Mouse (Mus musculus) erythroblast, embryonic 14.5 days (primary cell): ENCODE measurements around the gene Adgb.

Experiments used
- GATA1 ChIP-seq: IDR thresholded peaks from 2 replicates; pipeline ENCODE4 v1.6.1; 2012; ENCODE audit warnings: low read length, inconsistent platforms, mixed read lengths
- TAL1 ChIP-seq: IDR thresholded peaks from 3 replicates; pipeline ENCODE4 v1.6.1; 2012; ENCODE audit warnings: low read length, inconsistent platforms, mixed read lengths

GRCm38 (mm10) chr10:10444841-10445466, 27.2 kb downstream of the Adgb start:
- TF ChIP-seq TAL1 (no peak), GATA1 (no peak)
